Mouse (Mus musculus): ENCODE measurements around the gene Use1. TPM values are rescaled to one million over a fixed set of nuclear protein-coding genes. Genes with fewer than 3 reads are reported as not detected.
A peak's percentile ranks its signal among the peaks of the same experiment; 100 is the strongest.

The Use1 gene
- total RNA-seq, 1 experiment = 112 TPM

DNA sequence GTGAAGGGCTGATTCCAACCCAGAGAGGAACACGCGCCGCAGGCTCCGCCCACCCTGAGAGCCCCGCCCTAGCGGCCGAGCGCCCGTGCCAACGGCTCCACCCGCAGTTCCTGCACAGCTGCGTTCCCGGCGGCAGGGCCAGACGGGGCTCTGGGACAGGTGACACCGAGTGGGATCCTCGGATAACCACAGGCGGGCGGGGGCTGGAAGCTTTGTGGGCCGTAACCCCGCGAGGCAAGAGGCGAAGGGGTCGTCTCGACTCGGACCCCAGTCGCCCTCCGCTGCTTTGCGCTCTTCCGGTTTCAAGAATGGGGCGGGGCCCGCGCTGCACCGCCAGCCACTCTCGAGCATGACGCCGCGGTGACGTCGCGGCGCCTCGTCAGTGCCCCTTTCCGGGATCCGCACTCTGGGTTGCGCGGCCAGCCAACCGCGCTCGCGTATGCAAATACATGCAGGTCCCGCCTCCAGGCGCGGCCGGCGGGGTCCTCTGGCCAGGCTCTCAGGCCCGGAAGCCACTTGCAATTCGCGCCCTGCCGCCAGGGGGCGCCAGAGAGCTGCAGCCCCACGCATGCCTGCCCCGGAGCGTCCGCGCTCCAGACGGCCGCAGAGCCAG, 4.7 kb downstream of the Use1 start, which contains the start of gene Ocel1:
TSS of gene Ocel1 (plus strand) at position 63 of the 613 bp plus-strand sequence.
- H3K4me1 ChIP-seq (ENCODE audit: control insufficient read depth in 2 of 2, insufficient read depth in 2 of 2, low read length in 2 of 2, poor library complexity in 1 of 2) = peaks cover 5 to 28% of the 10 kb centered on the region in 2 experiments
- peak within 1 kb of the TSS; percentile 88 for H3K9ac ChIP-seq (ENCODE audit: insufficient read depth, low read depth, low read length, poor library complexity, severe bottlenecking)
- H3K4me3 ChIP-seq (ENCODE audit: insufficient read depth in 1 of 2, low read depth in 1 of 2, low read length in 2 of 2, poor library complexity in 1 of 2, severe bottlenecking in 1 of 2) = peak within 1 kb of the TSS; percentile 88 to 94
- H3K27ac ChIP-seq (ENCODE audit: insufficient read depth, low read depth, low read length, poor library complexity, severe bottlenecking) = peak within 1 kb of the TSS; percentile 73
- in situ Hi-C loops (cut with MboI; ENCODE audit: low sequenced_read_pairs in 2 of 2, unreplicated experiment in 2 of 2) = no loop called here
- TF ChIP-seq ZC3H11A (IDR thresholded peaks at IDR 0.05; ENCODE audit: borderline replicate concordance, low read depth, low read length) (no peak), HCFC1 (IDR thresholded peaks at IDR 0.05; ENCODE audit: borderline replicate concordance, insufficient read depth, low read length) (peak; percentile 40; the same call in 1 of the 2 replicates), CHD2 (IDR thresholded peaks at IDR 0.05; ENCODE audit: low read depth, low read length) (no peak), MAFK (IDR thresholded peaks at IDR 0.05; ENCODE audit: insufficient read depth, low read depth, low read length) (no peak), ZNF384 (IDR thresholded peaks at IDR 0.05; ENCODE audit: low read depth, low read length) (0 out of 2 replicates have a peak, but pooled peaks have one; percentile 1)
- no peaks in the 10 kb centered on the region for H3K9me3 ChIP-seq (ENCODE audit: control insufficient read depth, insufficient read depth, low read depth, low read length)
- peak; percentile 97 for DNase-seq (ENCODE audit: low read depth, low spot score)
- peaks cover 24% of the 10 kb centered on the region for H3K36me3 ChIP-seq (ENCODE audit: control insufficient read depth, insufficient read depth, low read length, poor library complexity, severe bottlenecking)

DNA sequence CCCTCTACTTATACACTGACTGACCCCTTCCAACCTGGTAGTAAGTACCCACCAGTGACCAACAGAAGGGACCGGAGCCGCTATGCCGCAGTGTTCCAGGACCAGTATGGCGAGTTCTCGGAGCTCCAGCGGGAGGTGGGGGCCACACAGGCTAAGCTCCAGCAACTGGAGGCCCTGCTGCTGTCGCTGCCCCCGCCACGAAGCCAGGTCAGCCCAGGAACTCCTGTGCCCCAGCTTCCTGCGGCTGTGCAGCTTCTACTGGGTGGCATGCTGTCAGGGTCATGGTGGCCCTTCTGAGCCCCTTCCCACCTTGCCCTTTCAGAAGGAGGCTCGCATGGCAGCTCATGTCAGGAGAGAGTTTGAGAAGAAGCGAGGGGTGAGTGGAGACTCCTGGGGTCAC, 5.8 kb downstream of the Use1 start:
- in situ Hi-C loops (cut with MboI; ENCODE audit: low sequenced_read_pairs in 2 of 2, unreplicated experiment in 2 of 2) = no loop called here
- Histone ChIP-seq H3K4me3 (ENCODE audit: insufficient read depth in 1 of 2, low read depth in 1 of 2, low read length in 2 of 2, poor library complexity in 1 of 2, severe bottlenecking in 1 of 2) (peak overlapping the region in 1 of 2 experiments; percentile 23; a peak in 1 of 4 replicates), H3K9me3 (ENCODE audit: control insufficient read depth, insufficient read depth, low read depth, low read length) (no peaks in the 10 kb centered on the region), H3K9ac (ENCODE audit: insufficient read depth, low read depth, low read length, poor library complexity, severe bottlenecking) (no peak overlapping the region), H3K4me1 (ENCODE audit: control insufficient read depth in 2 of 2, insufficient read depth in 2 of 2, low read length in 2 of 2, poor library complexity in 1 of 2) (peaks cover 3 to 29% of the 10 kb centered on the region in 2 experiments; a peak in 3 of 4 replicates), H3K27ac (ENCODE audit: insufficient read depth, low read depth, low read length, poor library complexity, severe bottlenecking) (no peak overlapping the region), H3K36me3 (ENCODE audit: control insufficient read depth, insufficient read depth, low read length, poor library complexity, severe bottlenecking) (peaks cover 24% of the 10 kb centered on the region)
- no peak for TF ChIP-seq ZC3H11A (IDR thresholded peaks at IDR 0.05; ENCODE audit: borderline replicate concordance, low read depth, low read length)
- no peak for TF ChIP-seq ZNF384 (IDR thresholded peaks at IDR 0.05; ENCODE audit: low read depth, low read length)
- no peak for DNase-seq (ENCODE audit: low read depth, low spot score)

DNA sequence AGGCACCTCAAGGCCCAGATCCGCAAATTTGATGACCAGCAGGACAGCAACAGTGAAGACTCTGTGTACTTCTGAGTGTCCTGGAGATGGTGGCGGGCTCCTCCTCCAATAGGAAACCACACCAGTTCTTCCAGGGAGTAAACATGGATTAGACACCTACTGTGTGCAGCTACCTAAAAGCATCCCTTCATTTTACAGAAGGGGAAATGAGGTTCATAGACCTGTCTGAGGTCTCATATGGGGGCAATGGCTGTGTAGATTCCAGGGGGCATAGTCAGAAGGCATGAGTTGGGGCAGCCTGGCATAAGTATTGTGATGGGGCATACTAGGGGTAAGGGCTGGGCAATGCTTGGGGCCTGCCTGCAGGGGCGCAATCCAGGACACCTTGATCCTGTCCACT, 6.4 kb downstream of the Use1 start:
- H3K36me3 ChIP-seq (ENCODE audit: control insufficient read depth, insufficient read depth, low read length, poor library complexity, severe bottlenecking) = peaks cover 23% of the 10 kb centered on the region
- DNase-seq (ENCODE audit: low read depth, low spot score) = no peak
- H3K4me1 ChIP-seq (ENCODE audit: control insufficient read depth in 2 of 2, insufficient read depth in 2 of 2, low read length in 2 of 2, poor library complexity in 1 of 2) = peaks cover 3 to 27% of the 10 kb centered on the region in 2 experiments; a peak in 3 of 4 replicates
- no peak for TF ChIP-seq HCFC1 (IDR thresholded peaks at IDR 0.05; ENCODE audit: borderline replicate concordance, insufficient read depth, low read length)
- TF ChIP-seq ZNF384 (IDR thresholded peaks at IDR 0.05; ENCODE audit: low read depth, low read length) = no peak
- no peak for TF ChIP-seq CHD2 (IDR thresholded peaks at IDR 0.05; ENCODE audit: low read depth, low read length)
- TF ChIP-seq ZC3H11A (IDR thresholded peaks at IDR 0.05; ENCODE audit: borderline replicate concordance, low read depth, low read length) = no peak
- TF ChIP-seq MAFK (IDR thresholded peaks at IDR 0.05; ENCODE audit: insufficient read depth, low read depth, low read length) = no peak
- H3K9ac ChIP-seq (ENCODE audit: insufficient read depth, low read depth, low read length, poor library complexity, severe bottlenecking) = no peak overlapping the region
- no peak overlapping the region for H3K4me3 ChIP-seq (ENCODE audit: insufficient read depth in 1 of 2, low read depth in 1 of 2, low read length in 2 of 2, poor library complexity in 1 of 2, severe bottlenecking in 1 of 2)
- in situ Hi-C loops (cut with MboI; ENCODE audit: low sequenced_read_pairs in 2 of 2, unreplicated experiment in 2 of 2) = no loop called here
- no peaks in the 10 kb centered on the region for H3K9me3 ChIP-seq (ENCODE audit: control insufficient read depth, insufficient read depth, low read depth, low read length)
- H3K27ac ChIP-seq (ENCODE audit: insufficient read depth, low read depth, low read length, poor library complexity, severe bottlenecking) = no peak overlapping the region

DNA sequence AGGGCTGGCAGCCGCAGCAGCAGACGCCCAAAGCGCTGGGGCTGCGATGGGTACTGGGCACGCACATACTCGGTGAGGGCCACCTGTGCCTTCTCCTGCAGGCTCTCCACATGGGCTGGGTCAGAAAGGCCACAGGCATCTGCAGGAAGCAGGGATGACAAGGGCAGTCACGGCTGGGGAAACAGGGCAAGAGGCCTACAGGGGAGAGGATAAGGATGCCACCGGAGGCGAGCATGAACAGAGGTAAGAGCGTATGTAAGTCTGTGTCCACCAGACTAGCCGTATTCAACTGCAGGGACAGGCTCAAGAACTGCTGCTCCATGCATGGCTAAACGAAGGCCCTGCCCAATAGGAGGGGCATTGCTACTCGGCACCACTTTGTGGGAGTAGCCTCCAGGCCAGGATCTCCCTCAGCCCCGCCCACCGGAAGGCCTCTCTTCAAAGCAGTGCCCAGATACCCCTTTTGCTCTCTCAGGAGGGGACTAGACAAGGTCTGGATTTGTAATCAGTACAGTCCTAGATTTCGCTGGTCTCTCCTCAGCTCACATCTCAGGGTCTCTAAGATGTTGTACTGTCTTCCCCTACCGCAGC, 8.1 kb downstream of the Use1 start:
- DNase-seq (ENCODE audit: low read depth, low spot score) = no peak
- Histone ChIP-seq H3K9me3 (ENCODE audit: control insufficient read depth, insufficient read depth, low read depth, low read length) (no peaks in the 10 kb centered on the region), H3K27ac (ENCODE audit: insufficient read depth, low read depth, low read length, poor library complexity, severe bottlenecking) (no peak overlapping the region), H3K4me3 (ENCODE audit: insufficient read depth in 1 of 2, low read depth in 1 of 2, low read length in 2 of 2, poor library complexity in 1 of 2, severe bottlenecking in 1 of 2) (no peak overlapping the region), H3K36me3 (ENCODE audit: control insufficient read depth, insufficient read depth, low read length, poor library complexity, severe bottlenecking) (peaks cover 9% of the 10 kb centered on the region), H3K9ac (ENCODE audit: insufficient read depth, low read depth, low read length, poor library complexity, severe bottlenecking) (no peak overlapping the region), H3K4me1 (ENCODE audit: control insufficient read depth in 2 of 2, insufficient read depth in 2 of 2, low read length in 2 of 2, poor library complexity in 1 of 2) (peaks cover 3 to 26% of the 10 kb centered on the region in 2 experiments; a peak in 3 of 4 replicates)
- in situ Hi-C loops (cut with MboI; ENCODE audit: low sequenced_read_pairs in 2 of 2, unreplicated experiment in 2 of 2) = no loop called here
- no peak for TF ChIP-seq ZNF384 (IDR thresholded peaks at IDR 0.05; ENCODE audit: low read depth, low read length)
- no peak for TF ChIP-seq HCFC1 (IDR thresholded peaks at IDR 0.05; ENCODE audit: borderline replicate concordance, insufficient read depth, low read length)
- no peak for TF ChIP-seq MAFK (IDR thresholded peaks at IDR 0.05; ENCODE audit: insufficient read depth, low read depth, low read length)
- no peak for TF ChIP-seq ZC3H11A (IDR thresholded peaks at IDR 0.05; ENCODE audit: borderline replicate concordance, low read depth, low read length)
- no peak for TF ChIP-seq CHD2 (IDR thresholded peaks at IDR 0.05; ENCODE audit: low read depth, low read length)
